Mouse (Mus musculus) cerebellum, adult 2 months (tissue): ENCODE measurements around the gene Mettl9.

ENCODE experiments used
- CTCF ChIP-seq: fragments of 200-500 bp; IDR thresholded peaks from 2 replicates; pipeline ENCODE4 v1.5.1; 2011; ENCODE audit warnings: low read depth, mild to moderate bottlenecking, control low read depth, low read length, moderate library complexity, borderline replicate concordance; ENCODE audit not compliant: insufficient read depth
- POLR2A ChIP-seq: fragments of 200-500 bp; IDR thresholded peaks from 2 replicates; pipeline ENCODE4 v1.6.1; 2011; ENCODE audit warnings: low read length, control low read depth, borderline replicate concordance; ENCODE audit not compliant: insufficient read depth

DNA sequence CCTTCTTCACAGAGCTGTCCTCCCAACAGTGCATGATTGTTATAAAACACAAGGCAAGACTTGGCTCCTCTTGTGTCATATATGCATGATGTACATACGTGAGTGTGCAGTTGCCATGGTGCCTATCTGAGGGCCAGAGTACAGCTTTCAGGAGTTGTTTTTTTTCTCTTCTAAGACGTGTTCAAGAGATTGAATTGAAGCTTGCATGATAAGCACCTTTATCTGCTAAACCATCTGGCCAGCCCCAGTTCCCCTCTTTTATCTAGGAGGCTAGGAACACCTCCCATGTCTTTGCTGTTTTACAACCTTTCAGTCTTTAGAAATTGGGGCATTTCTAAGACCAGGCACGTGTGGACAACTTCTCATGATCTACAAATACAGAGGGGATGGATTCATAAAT is 77.5 kb downstream of the Mettl9 start:
- no peak for TF ChIP-seq POLR2A
- TF ChIP-seq CTCF, result no peak
